Mouse (Mus musculus) C2C12 (cell line): ENCODE data around the gene Klf6.

Experiments used
- CTCF ChIP-seq: IDR thresholded peaks from one replicate; pipeline ENCODE4 v1.5.1; 2011; ENCODE audit not compliant: control insufficient read depth, insufficient read depth, insufficient read length
- FOSL1 ChIP-seq: IDR thresholded peaks from one replicate; pipeline ENCODE4 v1.8.0; 2011; ENCODE audit warnings: mild to moderate bottlenecking, low read length; ENCODE audit not compliant: poor library complexity, insufficient read depth, severe bottlenecking
- MAX ChIP-seq: IDR thresholded peaks from one replicate; pipeline ENCODE4 v1.6.1; 2011; ENCODE audit warnings: mild to moderate bottlenecking, control low read depth
- MYOD1 ChIP-seq: IDR thresholded peaks from one replicate; pipeline ENCODE4 v1.6.1; 2011; ENCODE audit warnings: low read depth; ENCODE audit not compliant: control insufficient read depth, insufficient read length
- MYOG ChIP-seq: IDR thresholded peaks from one replicate; pipeline ENCODE4 v1.6.1; 2011; ENCODE audit not compliant: control insufficient read depth, insufficient read length; ENCODE audit errors: extremely low read depth
- USF1 ChIP-seq: IDR thresholded peaks from one replicate; pipeline ENCODE4 v1.6.1; 2011; ENCODE audit warnings: low read depth, mild to moderate bottlenecking, control low read depth, moderate library complexity

GRCm38 (mm10) chr13:5813433-5813832 is 47.8 kb upstream of the Klf6 start:
- TF ChIP-seq CTCF (no peak), MYOD1 (no peak), USF1 (no peak), FOSL1 (no peak), MAX (no peak), MYOG (no peak)
